Mouse (Mus musculus): Measurements from ENCODE around the gene Inpp1.

DNA sequence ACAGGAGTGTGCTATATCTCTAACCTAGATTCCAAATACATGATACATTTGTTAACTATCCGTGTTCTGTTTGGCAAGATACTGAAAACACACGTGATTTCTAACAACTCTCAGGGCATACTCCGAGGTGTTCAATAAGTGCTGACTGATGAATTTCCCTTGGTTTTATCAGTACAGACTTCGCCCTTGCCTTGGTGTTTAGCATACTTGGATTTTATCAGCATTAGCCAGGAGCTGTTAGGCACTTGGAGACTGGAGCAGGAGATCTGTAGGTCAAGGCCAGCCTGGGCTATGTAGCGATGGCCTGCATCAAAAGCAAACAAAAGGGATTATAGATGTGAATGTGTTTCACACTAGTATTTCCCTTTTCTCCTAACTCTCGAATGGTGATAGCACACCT lies 9.0 kb downstream of the Inpp1 start:
- no peak for TF ChIP-seq CTCF (IDR thresholded peaks at IDR 0.05)
- TF ChIP-seq EP300 (IDR thresholded peaks at IDR 0.05), result no peak

All from lung, postnatal 0 days (tissue).